Mouse (Mus musculus): Measurements from ENCODE around the gene Sik3.

DNA sequence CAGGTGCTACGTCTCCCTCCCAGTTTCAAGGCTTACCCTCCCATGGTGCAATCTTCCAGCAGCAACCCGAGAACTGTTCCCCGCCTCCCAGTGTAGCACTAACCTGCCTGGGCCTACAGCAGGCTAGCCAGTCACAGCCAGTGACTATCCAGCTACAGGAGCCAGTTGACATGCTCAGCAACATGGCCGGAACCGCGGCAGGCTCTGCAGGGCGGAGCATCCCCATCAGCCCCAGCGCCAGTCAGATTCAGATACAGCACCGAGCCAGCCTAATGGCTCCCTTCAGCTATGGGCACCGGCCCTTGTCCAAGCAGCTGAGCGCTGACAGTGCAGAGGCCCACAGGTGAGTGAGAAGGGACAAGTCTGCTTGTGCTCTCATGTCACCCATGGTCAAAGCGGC is 197.9 kb downstream of the Sik3 start:
- no peak for TF ChIP-seq POLR2A (IDR thresholded peaks at IDR 0.05; ENCODE audit: insufficient read depth, low read depth, low read length)
- no peak for TF ChIP-seq CTCF (IDR thresholded peaks at IDR 0.05)
- TF ChIP-seq EP300 (IDR thresholded peaks at IDR 0.05; ENCODE audit: insufficient read depth, low read depth, low read length): no peak
